Mouse (Mus musculus): ENCODE data around the gene Gucy2g. TPM values are rescaled to one million over a fixed set of nuclear protein-coding genes. Genes with fewer than 3 reads are reported as not detected.

Gucy2g gene
- total and polyA plus RNA-seq, 3 experiments, result 0.65 to 2.4 TPM; not detected in 1

- no peak for TF ChIP-seq CHD2 (IDR thresholded peaks at IDR 0.05; ENCODE audit: low read length)
- TF ChIP-seq RCOR1 (IDR thresholded peaks at IDR 0.05; ENCODE audit: low read depth, low read length), result no peak
- 0 out of 2 replicates have a peak, but pooled peaks have one; percentile 10 for TF ChIP-seq MYB (IDR thresholded peaks at IDR 0.05; ENCODE audit: low read depth, low read length)
- no peak for TF ChIP-seq UBTF (IDR thresholded peaks at IDR 0.05; ENCODE audit: borderline replicate concordance, insufficient read depth, low read depth, low read length)
- TF ChIP-seq ETS1 (IDR thresholded peaks at IDR 0.05; ENCODE audit: low read depth, low read length), result peak; percentile 73
- no peak for TF ChIP-seq E2F4 (IDR thresholded peaks at IDR 0.05; ENCODE audit: borderline replicate concordance, low read depth, low read length)
- TF ChIP-seq POLR2AphosphoS2 (IDR thresholded peaks at IDR 0.05; ENCODE audit: low read length), result 0 out of 2 replicates have a peak, but pooled peaks have one; percentile 50
- TF ChIP-seq GATA1 (IDR thresholded peaks at IDR 0.05; ENCODE audit: low read depth, low read length), result peak; percentile 31
- TF ChIP-seq POLR2A (IDR thresholded peaks at IDR 0.05; ENCODE audit: control insufficient read depth in 1 of 2, insufficient read depth in 1 of 2, low read depth in 1 of 2, low read length in 2 of 2, poor library complexity in 1 of 2), result 0 out of 4 replicates have a peak, but pooled peaks of 1 of the 2 experiments have one; percentile 0
- peak; percentile 51; the same call in 1 of the 2 replicates for TF ChIP-seq TCF12 (IDR thresholded peaks at IDR 0.05; ENCODE audit: low read depth, low read length)
- peak; percentile 46; the same call in 1 of the 2 replicates for TF ChIP-seq MXI1 (IDR thresholded peaks at IDR 0.05; ENCODE audit: low read depth, low read length)
- TF ChIP-seq NELFE (IDR thresholded peaks at IDR 0.05; ENCODE audit: low read depth, low read length), result no peak; the same call in 1 of the 2 replicates
- TF ChIP-seq JUND (IDR thresholded peaks at IDR 0.05; ENCODE audit: low read depth, low read length), result no peak
- no peak for TF ChIP-seq MAZ (IDR thresholded peaks at IDR 0.05; ENCODE audit: low read depth, low read length)
- no peak for TF ChIP-seq HCFC1 (IDR thresholded peaks at IDR 0.05; ENCODE audit: low read depth, low read length)
- TF ChIP-seq SIN3A (IDR thresholded peaks at IDR 0.05; ENCODE audit: low read length), result peak; percentile 57
- TF ChIP-seq RAD21 (IDR thresholded peaks at IDR 0.05; ENCODE audit: low read depth, low read length), result no peak
- no peak for TF ChIP-seq USF2 (IDR thresholded peaks at IDR 0.05; ENCODE audit: borderline replicate concordance in 1 of 2, insufficient read depth in 1 of 2, low read depth in 1 of 2, low read length in 2 of 2)
- peak; percentile 13; the same call in 1 of the 2 replicates for TF ChIP-seq SMC3 (IDR thresholded peaks at IDR 0.05; ENCODE audit: low read depth, low read length)
- TF ChIP-seq TBP (IDR thresholded peaks at IDR 0.05; ENCODE audit: low read depth, low read length), result peak; percentile 77; the same call in 1 of the 2 replicates
- TF ChIP-seq TAL1 (IDR thresholded peaks at IDR 0.05; ENCODE audit: low read length), result peak; percentile 38
These were observed 45.0 kb upstream of the Gucy2g start (continued) for GRCm38 (mm10) chr19:55286034-55286433.

- Histone ChIP-seq H3K4me3 (ENCODE audit: control insufficient read depth in 1 of 2, insufficient read depth in 1 of 2, low read depth in 2 of 2, low read length in 2 of 2) (peak overlapping the region in 1 of 2 experiments; percentile 14; a peak in 1 of 4 replicates), H3K9ac (ENCODE audit: control insufficient read depth, low read depth, low read length, poor library complexity, severe bottlenecking) (peak overlapping the region; percentile 37), H3K4me1 (ENCODE audit: control insufficient read depth in 1 of 2, insufficient read depth in 2 of 2, low read length in 2 of 2) (peaks cover 29 to 40% of the 10 kb centered on the region in 2 experiments), H3K36me3 (ENCODE audit: control insufficient read depth in 1 of 2, insufficient read depth in 2 of 2, low read length in 2 of 2) (peaks cover 55 to 68% of the 10 kb centered on the region in 2 experiments), H3K9me3 (replicated peaks; ENCODE audit: insufficient read depth, low read length) (no peaks in the 10 kb centered on the region), H3K27ac (ENCODE audit: control insufficient read depth, low read depth, low read length) (peak overlapping the region; percentile 93), H3K79me2 (ENCODE audit: control insufficient read depth, insufficient read depth, low read length, poor library complexity) (no peaks in the 10 kb centered on the region), H3K27me3 (ENCODE audit: control insufficient read depth in 1 of 2, insufficient read depth in 2 of 2, low read length in 2 of 2) (no peaks in the 10 kb centered on the region)
- TF ChIP-seq KAT2A (conservative IDR thresholded peaks at IDR 0.05; ENCODE audit: low read depth, low read length) (0 out of 2 replicates have a peak, but pooled peaks have one; percentile 11), GATA1 (IDR thresholded peaks at IDR 0.05; ENCODE audit: low read depth, low read length) (peak; percentile 98), HCFC1 (IDR thresholded peaks at IDR 0.05; ENCODE audit: low read depth, low read length) (no peak; the same call in 1 of the 2 replicates), POLR2A (IDR thresholded peaks at IDR 0.05; ENCODE audit: control insufficient read depth in 1 of 2, insufficient read depth in 1 of 2, low read depth in 1 of 2, low read length in 2 of 2, poor library complexity in 1 of 2) (peak in 1 of 2 experiments; percentile 56; a peak in 2 of 4 replicates), POLR2AphosphoS2 (IDR thresholded peaks at IDR 0.05; ENCODE audit: low read length) (peak; percentile 61; the same call in 1 of the 2 replicates), BHLHE40 (IDR thresholded peaks at IDR 0.05; ENCODE audit: borderline replicate concordance, low read depth, low read length) (0 out of 2 replicates have a peak, but pooled peaks have one; percentile 32), ELF1 (IDR thresholded peaks at IDR 0.05; ENCODE audit: low read depth, low read length) (peak; percentile 33), EP300 (IDR thresholded peaks at IDR 0.05; ENCODE audit: low read depth in 1 of 2, low read length in 2 of 2) (peak; percentile 98 to 99), ETS1 (IDR thresholded peaks at IDR 0.05; ENCODE audit: low read depth, low read length) (peak; percentile 98), E2F4 (IDR thresholded peaks at IDR 0.05; ENCODE audit: borderline replicate concordance, low read depth, low read length) (no peak), USF2 (IDR thresholded peaks at IDR 0.05; ENCODE audit: borderline replicate concordance in 1 of 2, insufficient read depth in 1 of 2, low read depth in 1 of 2, low read length in 2 of 2) (no peak), TAL1 (IDR thresholded peaks at IDR 0.05; ENCODE audit: low read length) (peak; percentile 99), RCOR1 (IDR thresholded peaks at IDR 0.05; ENCODE audit: low read depth, low read length) (peak; percentile 79; the same call in 1 of the 2 replicates), NRF1 (IDR thresholded peaks at IDR 0.05; ENCODE audit: insufficient read depth, low read depth, low read length, poor library complexity, severe bottlenecking) (no peak), MAZ (IDR thresholded peaks at IDR 0.05; ENCODE audit: low read depth, low read length) (peak; percentile 47; the same call in 1 of the 2 replicates), MYC (IDR thresholded peaks at IDR 0.05; ENCODE audit: low read depth, low read length) (0 out of 2 replicates have a peak, but pooled peaks have one; percentile 48), TCF12 (IDR thresholded peaks at IDR 0.05; ENCODE audit: low read depth, low read length) (peak; percentile 98), CHD1 (IDR thresholded peaks at IDR 0.05; ENCODE audit: low read depth, low read length) (peak; percentile 66; the same call in 1 of the 2 replicates), SIN3A (IDR thresholded peaks at IDR 0.05; ENCODE audit: low read length) (peak; percentile 97), NELFE (IDR thresholded peaks at IDR 0.05; ENCODE audit: low read depth, low read length) (peak; percentile 47; the same call in 1 of the 2 replicates), TBP (IDR thresholded peaks at IDR 0.05; ENCODE audit: low read depth, low read length) (peak; percentile 75; the same call in 1 of the 2 replicates), ZNF384 (IDR thresholded peaks at IDR 0.05; ENCODE audit: low read depth, low read length) (no peak), MYB (IDR thresholded peaks at IDR 0.05; ENCODE audit: low read depth, low read length) (peak; percentile 90), JUND (IDR thresholded peaks at IDR 0.05; ENCODE audit: low read depth, low read length) (peak; percentile 91)
- peak; percentile 97 for DNase-seq (ENCODE audit: low read depth, low spot score)
These were observed 43.1 kb upstream of the Gucy2g start for GRCm38 (mm10) chr19:55284093-55284492.

All from MEL (cell line).